Mouse (Mus musculus): ENCODE results near the gene Ddias. TPM values are rescaled to one million over a fixed set of nuclear protein-coding genes. Genes with fewer than 3 reads are reported as not detected.

The Ddias gene
- polyA plus RNA-seq, 1 experiment from 2014 or later: 23.5 TPM

DNA sequence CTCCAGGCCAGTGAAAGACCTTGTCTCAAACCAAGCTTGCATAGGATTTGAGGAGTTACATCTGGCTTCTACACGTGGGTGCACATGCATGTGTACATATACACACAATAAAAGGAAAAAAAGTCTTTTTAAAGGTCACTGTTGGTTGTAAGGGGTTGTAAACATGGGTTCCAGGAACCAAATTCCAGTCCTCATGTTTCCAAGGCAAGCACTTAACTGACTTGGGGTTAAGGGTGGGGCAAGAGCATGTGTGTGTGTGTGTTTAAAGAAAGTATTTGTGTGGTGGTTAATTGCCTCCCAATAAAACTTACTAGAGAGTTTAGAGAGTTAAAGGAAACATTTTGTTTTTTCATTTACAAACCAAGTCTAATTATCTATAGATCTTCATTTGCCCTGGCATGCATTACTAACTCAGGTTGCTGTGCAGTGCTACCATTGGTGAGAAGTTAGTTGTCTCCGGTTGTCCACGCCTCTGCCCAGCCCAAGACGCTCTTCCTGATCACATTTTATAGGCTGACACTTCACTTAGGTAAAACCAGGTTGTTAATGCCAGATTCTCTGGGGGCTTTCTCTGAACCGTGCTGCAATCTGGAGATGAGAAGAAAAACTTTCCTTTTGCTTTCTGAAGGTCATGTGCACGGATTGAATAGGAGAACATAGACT is 11.1 kb upstream of the Ddias start:
- H3K4me1 ChIP-seq: peaks cover 7% of the 10 kb centered on the region
- H3K27ac ChIP-seq (replicated peaks): no peak overlapping the region
- 88% methylated on average over 6 of the region's 6 CpGs for WGBS
- H3K36me3 ChIP-seq (replicated peaks): peaks cover 6% of the 10 kb centered on the region
- no peak overlapping the region for H3K4me3 ChIP-seq
- no peak for DNase-seq (ENCODE audit: low spot score)
- H3K9me3 ChIP-seq: no peaks in the 10 kb centered on the region
- H3K27me3 ChIP-seq (replicated peaks; ENCODE audit: low read depth, poor library complexity, severe bottlenecking): no peaks in the 10 kb centered on the region

GRCm38 (mm10) chr7:92883850-92884716 is 10.0 kb upstream of the Ddias start:
- DNase-seq (ENCODE audit: low spot score): no peak
- Histone ChIP-seq H3K36me3 (replicated peaks) (peaks cover 6% of the 10 kb centered on the region), H3K27ac (replicated peaks) (no peak overlapping the region), H3K27me3 (replicated peaks; ENCODE audit: low read depth, poor library complexity, severe bottlenecking) (no peaks in the 10 kb centered on the region), H3K9me3 (no peaks in the 10 kb centered on the region), H3K4me1 (no peaks in the 10 kb centered on the region; the same call in 1 of the 2 replicates), H3K4me3 (no peak overlapping the region)
- WGBS: 89% methylated on average over 9 of the region's 9 CpGs

GRCm38 (mm10) chr7:92878575-92879285 is 4.7 kb upstream of the Ddias start:
- H3K36me3 ChIP-seq (replicated peaks): no peaks in the 10 kb centered on the region
- H3K4me3 ChIP-seq: no peak overlapping the region
- no peak for DNase-seq (ENCODE audit: low spot score)
- H3K4me1 ChIP-seq: peaks cover 26% of the 10 kb centered on the region
- H3K9me3 ChIP-seq: no peaks in the 10 kb centered on the region
- WGBS: 78% methylated on average over 7 of the region's 7 CpGs
- H3K27ac ChIP-seq (replicated peaks): no peak overlapping the region
- no peaks in the 10 kb centered on the region for H3K27me3 ChIP-seq (replicated peaks; ENCODE audit: low read depth, poor library complexity, severe bottlenecking)

GRCm38 (mm10) chr7:92876538-92876937 is 2.5 kb upstream of the Ddias start:
- H3K27ac ChIP-seq (replicated peaks): peak overlapping the region; percentile 67
- 46% methylated on average over 7 of the region's 7 CpGs for WGBS
- H3K36me3 ChIP-seq (replicated peaks): peaks cover 7% of the 10 kb centered on the region

GRCm38 (mm10) chr7:92876066-92876465 is 2.0 kb upstream of the Ddias start:
- Histone ChIP-seq H3K27ac (replicated peaks) (peak overlapping the region; percentile 97), H3K9me3 (no peaks in the 10 kb centered on the region), H3K27me3 (replicated peaks; ENCODE audit: low read depth, poor library complexity, severe bottlenecking) (no peaks in the 10 kb centered on the region), H3K4me1 (peaks cover 34% of the 10 kb centered on the region), H3K36me3 (replicated peaks) (peaks cover 9% of the 10 kb centered on the region), H3K4me3 (peak overlapping the region; percentile 71)
- DNase-seq (ENCODE audit: low spot score): no peak
- WGBS: 49% methylated on average over 3 of the region's 3 CpGs

More at GRCm38 (mm10) chr7:92876538-92876937, 2.5 kb upstream of the Ddias start:
- Histone ChIP-seq H3K27me3 (replicated peaks; ENCODE audit: low read depth, poor library complexity, severe bottlenecking) (no peaks in the 10 kb centered on the region), H3K4me1 (peaks cover 34% of the 10 kb centered on the region), H3K4me3 (peak overlapping the region; percentile 48), H3K9me3 (no peaks in the 10 kb centered on the region)
- DNase-seq (ENCODE audit: low spot score): peak; percentile 17

GRCm38 (mm10) chr7:92874761-92875408 is 838 bp upstream of the Ddias start:
- Histone ChIP-seq H3K4me1 (peaks cover 34% of the 10 kb centered on the region), H3K36me3 (replicated peaks) (peaks cover 9% of the 10 kb centered on the region), H3K4me3 (peak overlapping the region; percentile 71), H3K9me3 (no peaks in the 10 kb centered on the region), H3K27ac (replicated peaks) (peak overlapping the region; percentile 97), H3K27me3 (replicated peaks; ENCODE audit: low read depth, poor library complexity, severe bottlenecking) (no peaks in the 10 kb centered on the region)
- DNase-seq (ENCODE audit: low spot score): peak; percentile 92
- WGBS: under 1% methylated on average over 29 of the region's 29 CpGs

GRCm38 (mm10) chr7:92871596-92871995 is 2.5 kb downstream of the Ddias start:
- no peaks in the 10 kb centered on the region for H3K27me3 ChIP-seq (replicated peaks; ENCODE audit: low read depth, poor library complexity, severe bottlenecking)
- H3K27ac ChIP-seq (replicated peaks): no peak overlapping the region
- no peaks in the 10 kb centered on the region for H3K9me3 ChIP-seq
- H3K4me3 ChIP-seq: no peak overlapping the region
- no peak for DNase-seq (ENCODE audit: low spot score)
- H3K36me3 ChIP-seq (replicated peaks): peaks cover 26% of the 10 kb centered on the region
- H3K4me1 ChIP-seq: peaks cover 22% of the 10 kb centered on the region
- 92% methylated on average over 4 of the region's 4 CpGs for WGBS

DNA sequence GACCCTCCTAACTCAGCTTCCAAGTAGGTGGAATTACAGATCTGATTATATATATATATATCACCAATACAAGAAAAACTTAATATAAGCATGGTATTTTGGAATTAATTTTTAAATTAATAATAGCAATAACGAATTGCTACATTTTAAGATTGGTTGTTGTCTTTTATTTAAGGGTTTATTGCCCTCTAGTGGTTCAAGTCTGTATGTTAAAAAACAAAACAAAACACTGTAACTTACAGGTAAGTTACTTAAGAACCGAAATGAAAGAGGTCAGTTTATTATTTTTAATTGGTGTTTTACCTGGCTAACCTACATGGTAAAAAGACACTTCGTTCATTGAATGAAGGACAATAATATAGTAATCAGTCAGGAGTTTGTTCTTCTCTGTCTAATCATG is 3.9 kb downstream of the Ddias start:
- Histone ChIP-seq H3K4me3 (no peak overlapping the region), H3K27me3 (replicated peaks; ENCODE audit: low read depth, poor library complexity, severe bottlenecking) (no peaks in the 10 kb centered on the region), H3K4me1 (peaks cover 9% of the 10 kb centered on the region), H3K36me3 (replicated peaks) (peaks cover 37% of the 10 kb centered on the region), H3K27ac (replicated peaks) (no peak overlapping the region), H3K9me3 (no peaks in the 10 kb centered on the region)
- DNase-seq (ENCODE audit: low spot score): no peak
- 78% methylated on average over 3 of the region's 3 CpGs for WGBS

- WGBS: 38% methylated on average over 2 of the region's 2 CpGs
- Histone ChIP-seq H3K27me3 (replicated peaks; ENCODE audit: low read depth, poor library complexity, severe bottlenecking) (no peaks in the 10 kb centered on the region), H3K27ac (replicated peaks) (no peak overlapping the region), H3K4me1 (no peaks in the 10 kb centered on the region), H3K9me3 (no peaks in the 10 kb centered on the region), H3K4me3 (no peak overlapping the region), H3K36me3 (replicated peaks) (peaks cover 49% of the 10 kb centered on the region)
- no peak for DNase-seq (ENCODE audit: low spot score)
Measured at GRCm38 (mm10) chr7:92866526-92866925, 7.5 kb downstream of the Ddias start.

DNA sequence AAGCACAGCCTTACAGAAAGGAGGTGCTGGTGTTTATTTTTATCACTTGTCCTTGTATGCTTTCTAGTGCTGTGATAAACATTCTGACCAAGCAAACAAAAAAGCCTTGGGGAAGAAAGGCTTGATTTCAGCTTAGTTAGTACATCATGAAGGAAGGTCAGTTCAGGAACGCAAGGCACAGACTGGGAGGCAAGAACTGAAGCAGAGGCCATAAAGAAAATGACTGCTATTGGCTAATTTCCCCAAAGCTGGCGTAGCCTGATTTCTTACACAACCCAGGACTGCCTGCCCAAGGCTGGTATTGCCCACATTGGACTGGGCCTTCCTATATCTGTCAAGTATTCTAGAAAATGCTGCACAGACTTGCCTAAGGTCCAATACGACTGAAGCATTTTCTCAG is 25.8 kb downstream of the Ddias start:
- Histone ChIP-seq H3K27ac (replicated peaks) (no peak overlapping the region), H3K9me3 (no peaks in the 10 kb centered on the region), H3K36me3 (replicated peaks) (no peaks in the 10 kb centered on the region), H3K27me3 (replicated peaks; ENCODE audit: low read depth, poor library complexity, severe bottlenecking) (no peaks in the 10 kb centered on the region), H3K4me3 (no peak overlapping the region), H3K4me1 (no peaks in the 10 kb centered on the region)
- DNase-seq (ENCODE audit: low spot score): no peak
- WGBS: 84% methylated on average over 3 of the region's 3 CpGs

DNA sequence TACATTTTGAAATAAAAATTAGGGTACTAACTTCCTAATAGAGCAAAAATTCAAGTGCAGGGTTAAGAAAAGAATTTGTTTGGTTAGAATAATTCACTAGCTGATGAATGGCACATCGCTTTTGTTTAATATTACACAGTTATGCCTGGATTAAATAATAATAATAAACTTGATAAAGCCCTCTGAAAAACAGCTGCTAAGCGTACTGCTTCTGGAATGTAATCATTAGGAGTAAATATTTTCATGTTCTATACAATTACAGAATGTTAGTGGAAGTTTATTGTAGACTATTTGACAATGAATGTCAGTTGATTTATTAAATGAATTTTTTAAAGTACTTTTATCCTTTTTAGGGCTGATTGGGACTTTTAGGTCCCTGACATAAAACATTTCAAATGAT is 31.8 kb downstream of the Ddias start:
- Histone ChIP-seq H3K27me3 (replicated peaks; ENCODE audit: low read depth, poor library complexity, severe bottlenecking) (no peaks in the 10 kb centered on the region), H3K36me3 (replicated peaks) (no peaks in the 10 kb centered on the region), H3K27ac (replicated peaks) (no peak overlapping the region), H3K4me1 (no peaks in the 10 kb centered on the region), H3K9me3 (no peaks in the 10 kb centered on the region), H3K4me3 (no peak overlapping the region)
- WGBS: 85% methylated on average over 2 of the region's 2 CpGs
- no peak for DNase-seq (ENCODE audit: low spot score)

DNA sequence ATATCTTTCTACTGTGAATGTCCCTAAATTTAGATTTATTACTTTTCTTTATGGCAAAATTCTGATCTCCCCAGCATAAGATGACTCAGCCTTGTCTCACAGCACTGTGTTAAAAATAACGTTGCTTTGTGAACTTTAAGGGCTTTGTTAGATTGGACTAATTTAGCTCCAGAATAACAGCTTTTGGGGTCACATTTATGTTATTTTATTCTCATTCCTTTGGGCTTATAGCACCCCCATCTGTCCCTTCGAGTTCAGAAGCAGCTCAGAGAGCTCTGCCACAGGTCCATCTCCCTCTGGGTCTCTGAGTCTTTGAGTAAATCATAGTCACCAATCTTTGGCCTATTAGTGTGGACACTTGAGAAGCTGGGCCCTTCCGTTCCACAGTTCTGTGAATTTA is 36.1 kb downstream of the Ddias start:
- H3K27me3 ChIP-seq (replicated peaks; ENCODE audit: low read depth, poor library complexity, severe bottlenecking): no peaks in the 10 kb centered on the region
- no peak for DNase-seq (ENCODE audit: low spot score)
- WGBS: 74% methylated on average over 3 of the region's 3 CpGs
- no peaks in the 10 kb centered on the region for H3K9me3 ChIP-seq
- H3K27ac ChIP-seq (replicated peaks): no peak overlapping the region
- H3K36me3 ChIP-seq (replicated peaks): peaks cover 7% of the 10 kb centered on the region; the same call in 1 of the 2 replicates
- H3K4me3 ChIP-seq: no peak overlapping the region
- no peaks in the 10 kb centered on the region for H3K4me1 ChIP-seq
